Mouse (Mus musculus): ENCODE results near the gene Dop1b. TPM values are rescaled to one million over a fixed set of nuclear protein-coding genes. Genes with fewer than 3 reads are reported as not detected.

The Dop1b gene
- polyA plus RNA-seq, 1 experiment, result 49.2 TPM

GRCm38 (mm10) chr16:93832451-93833276 lies 121.0 kb downstream of the Dop1b start:
- TF ChIP-seq POLR2A (IDR thresholded peaks at IDR 0.05; ENCODE audit: borderline replicate concordance, control insufficient read depth, low read depth, low read length), result no peak
- TF ChIP-seq CTCF (IDR thresholded peaks at IDR 0.05; ENCODE audit: control insufficient read depth, insufficient read depth, low read length), result no peak
- Histone ChIP-seq H3K4me3 (replicated peaks; ENCODE audit: control insufficient read depth, low read depth, low read length) (peak overlapping the region; percentile 100), H3K27ac (ENCODE audit: control insufficient read depth, insufficient read depth, low read depth, low read length, poor library complexity) (peak overlapping the region; percentile 99), H3K4me1 (ENCODE audit: control insufficient read depth, insufficient read depth, low read length) (peaks cover 8% of the 10 kb centered on the region)
- WGBS, result under 1% methylated on average over 64 of the region's 69 CpGs

- 40% methylated on average over 6 of the region's 6 CpGs for WGBS
- no peak overlapping the region for H3K27ac ChIP-seq (ENCODE audit: control insufficient read depth, insufficient read depth, low read depth, low read length, poor library complexity)
- TF ChIP-seq CTCF (IDR thresholded peaks at IDR 0.05; ENCODE audit: control insufficient read depth, insufficient read depth, low read length) (no peak), POLR2A (IDR thresholded peaks at IDR 0.05; ENCODE audit: borderline replicate concordance, control insufficient read depth, low read depth, low read length) (no peak)
- peaks cover 8% of the 10 kb centered on the region for H3K4me1 ChIP-seq (ENCODE audit: control insufficient read depth, insufficient read depth, low read length)
- peak overlapping the region; percentile 38 for H3K4me3 ChIP-seq (replicated peaks; ENCODE audit: control insufficient read depth, low read depth, low read length)
Measured at GRCm38 (mm10) chr16:93833551-93833950, 121.8 kb downstream of the Dop1b start.

- peak overlapping the region; percentile 2 for H3K4me3 ChIP-seq (replicated peaks; ENCODE audit: control insufficient read depth, low read depth, low read length)
- no peak overlapping the region for H3K27ac ChIP-seq (ENCODE audit: control insufficient read depth, insufficient read depth, low read depth, low read length, poor library complexity)
- H3K4me1 ChIP-seq (ENCODE audit: control insufficient read depth, insufficient read depth, low read length), result peaks cover 8% of the 10 kb centered on the region
- no peak for TF ChIP-seq POLR2A (IDR thresholded peaks at IDR 0.05; ENCODE audit: borderline replicate concordance, control insufficient read depth, low read depth, low read length)
- TF ChIP-seq CTCF (IDR thresholded peaks at IDR 0.05; ENCODE audit: control insufficient read depth, insufficient read depth, low read length), result no peak
- WGBS, result 63% methylated on average over 2 of the region's 2 CpGs
Measured at GRCm38 (mm10) chr16:93834076-93834475, 122.4 kb downstream of the Dop1b start.

- peaks cover 4% of the 10 kb centered on the region for H3K4me1 ChIP-seq (ENCODE audit: control insufficient read depth, insufficient read depth, low read length)
- WGBS, result 76% methylated on average over 1 of the region's 1 CpGs
- TF ChIP-seq CTCF (IDR thresholded peaks at IDR 0.05; ENCODE audit: control insufficient read depth, insufficient read depth, low read length) (no peak), POLR2A (IDR thresholded peaks at IDR 0.05; ENCODE audit: borderline replicate concordance, control insufficient read depth, low read depth, low read length) (no peak)
- H3K4me3 ChIP-seq (replicated peaks; ENCODE audit: control insufficient read depth, low read depth, low read length), result no peak overlapping the region
- H3K27ac ChIP-seq (ENCODE audit: control insufficient read depth, insufficient read depth, low read depth, low read length, poor library complexity), result no peak overlapping the region
Measured at GRCm38 (mm10) chr16:93839049-93839448, 127.3 kb downstream of the Dop1b start.

DNA sequence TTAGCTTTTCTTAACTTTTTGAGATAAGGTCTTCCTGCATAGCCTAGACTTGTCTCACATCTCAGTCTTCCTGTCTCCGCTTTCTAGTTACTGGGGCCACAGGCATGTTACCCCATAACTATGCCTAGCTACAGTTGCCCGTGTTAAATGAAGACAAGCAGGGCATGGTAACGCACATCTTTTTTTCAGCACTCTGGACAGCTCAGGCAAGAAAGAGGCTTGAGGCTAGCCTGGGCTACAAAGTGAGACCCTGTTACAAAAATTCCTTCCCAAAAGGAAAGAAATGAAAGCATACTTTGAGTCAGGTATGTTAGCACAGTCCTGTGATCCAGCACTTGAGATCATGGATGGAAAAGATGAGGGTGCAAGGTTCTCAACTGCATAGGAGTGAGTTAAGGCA lies 138.8 kb downstream of the Dop1b start:
- Histone ChIP-seq H3K27ac (ENCODE audit: control insufficient read depth, insufficient read depth, low read depth, low read length, poor library complexity) (no peak overlapping the region), H3K4me1 (ENCODE audit: control insufficient read depth, insufficient read depth, low read length) (0 out of 2 replicates have a peak, but pooled peaks cover 1% of the 10 kb centered on the region), H3K4me3 (replicated peaks; ENCODE audit: control insufficient read depth, low read depth, low read length) (no peak overlapping the region)
- 94% methylated on average over 3 of the region's 3 CpGs for WGBS
- TF ChIP-seq POLR2A (IDR thresholded peaks at IDR 0.05; ENCODE audit: borderline replicate concordance, control insufficient read depth, low read depth, low read length) (no peak), CTCF (IDR thresholded peaks at IDR 0.05; ENCODE audit: control insufficient read depth, insufficient read depth, low read length) (no peak)

GRCm38 (mm10) chr16:93859967-93860366 lies 148.3 kb downstream of the Dop1b start:
- TF ChIP-seq POLR2A (IDR thresholded peaks at IDR 0.05; ENCODE audit: borderline replicate concordance, control insufficient read depth, low read depth, low read length) (no peak), CTCF (IDR thresholded peaks at IDR 0.05; ENCODE audit: control insufficient read depth, insufficient read depth, low read length) (no peak)
- no peaks in the 10 kb centered on the region for H3K4me1 ChIP-seq (ENCODE audit: control insufficient read depth, insufficient read depth, low read length)
- H3K27ac ChIP-seq (ENCODE audit: control insufficient read depth, insufficient read depth, low read depth, low read length, poor library complexity), result no peak overlapping the region
- WGBS, result 88% methylated on average over 4 of the region's 4 CpGs
- H3K4me3 ChIP-seq (replicated peaks; ENCODE audit: control insufficient read depth, low read depth, low read length), result no peak overlapping the region

Other genes starting within 250 kb of the Dop1b start
- gene Setd4, start 107.8 kb upstream of the Dop1b start, polyA plus RNA-seq (2011; ENCODE audit: insufficient read depth, insufficient read length, low replicate concordance, missing spikeins), result 17.1 TPM in 2 replicates
- 6.8 and 12.3 TPM in 2 replicates for gene Cbr1, start 106.1 kb upstream of the Dop1b start, polyA plus RNA-seq (2011; ENCODE audit: insufficient read depth, insufficient read length, low replicate concordance, missing spikeins)
- not detected in 2 replicates for gene Gm5678, start 83.8 kb upstream of the Dop1b start, polyA plus RNA-seq (2011; ENCODE audit: insufficient read depth, insufficient read length, low replicate concordance, missing spikeins)
- gene Cbr3, start 28.7 kb upstream of the Dop1b start, polyA plus RNA-seq (2011; ENCODE audit: insufficient read depth, insufficient read length, low replicate concordance, missing spikeins), result 1.7 and 2.6 TPM in 2 replicates
- gene Morc3, start 120.2 kb downstream of the Dop1b start, polyA plus RNA-seq (2011; ENCODE audit: insufficient read depth, insufficient read length, low replicate concordance, missing spikeins), result 26.5 and 34.2 TPM in 2 replicates
- gene Chaf1b, start 172.0 kb downstream of the Dop1b start, polyA plus RNA-seq (2011; ENCODE audit: insufficient read depth, insufficient read length, low replicate concordance, missing spikeins), result 22.1 and 39.4 TPM in 2 replicates